Mouse (Mus musculus) hindbrain, embryonic 11.5 days (tissue): Measurements from ENCODE around the gene Txnrd2. TPM values are rescaled to one million over a fixed set of nuclear protein-coding genes. Genes with fewer than 3 reads are reported as not detected.

ENCODE experiments used
- ATAC-seq: fragments of 200-750 bp; cut with Nextera tagmentation; 2 replicates; pipeline ENCODE4 v1.8.0; 2017; ENCODE audit warnings: mild to moderate bottlenecking, moderate TSS enrichment, moderate library complexity; ENCODE audit not compliant: low FRiP score
- DNase-seq: peaks from one replicate; pipeline ENCODE4 v3.0.0-alpha.2; 2015; ENCODE audit warnings: low spot score
- H3K27ac ChIP-seq: fragments of 300-500 bp; sonication (generic); 2 replicates; pipeline ENCODE4 v1.5.1; 2014; ENCODE audit warnings: mild to moderate bottlenecking, low read depth, low read length
- H3K27me3 ChIP-seq: fragments of 300-500 bp; sonication (generic); 2 replicates; pipeline ENCODE4 v1.6.1; 2014; ENCODE audit warnings: mild to moderate bottlenecking, low read length, moderate library complexity, mixed read lengths; ENCODE audit not compliant: control insufficient read depth, insufficient read depth
- H3K36me3 ChIP-seq: fragments of 300-500 bp; sonication (generic); 2 replicates; pipeline ENCODE4 v1.6.1; 2014; ENCODE audit warnings: mild to moderate bottlenecking, low read length, moderate library complexity, mixed read lengths; ENCODE audit not compliant: control insufficient read depth, insufficient read depth
- H3K4me1 ChIP-seq: fragments of 300-500 bp; sonication (generic); replicated peaks from 2 replicates; pipeline ENCODE4 v1.6.1; 2014; ENCODE audit warnings: low read length, mixed read lengths; ENCODE audit not compliant: control insufficient read depth, insufficient read depth
- H3K4me2 ChIP-seq: fragments of 300-500 bp; sonication (generic); replicated peaks from 2 replicates; pipeline ENCODE4 v1.6.1; 2014; ENCODE audit warnings: mild to moderate bottlenecking, low read depth, low read length
- H3K4me3 ChIP-seq: fragments of 300-500 bp; sonication (generic); 2 replicates; pipeline ENCODE4 v1.5.1; 2014; ENCODE audit warnings: low read depth, low read length
- H3K9ac ChIP-seq: fragments of 300-500 bp; sonication (generic); 2 replicates; pipeline ENCODE4 v1.6.1; 2014; ENCODE audit warnings: low read depth, low read length
- H3K9me3 ChIP-seq: fragments of 300-500 bp; sonication (generic); 2 replicates; pipeline ENCODE4 v1.6.1; 2016; ENCODE audit warnings: low read length; ENCODE audit not compliant: control insufficient read depth
- WGBS: fragments of 180-500 bp; shearing (Covaris S2); extraction: QIAGEN DNeasy Blood & Tissue Kit; methylation state at CpG from one replicate; pipeline ENCODE4 v1.1.7; 2014; 5-methylcytosine and 5-hydroxymethylcytosine counted together
- polyA plus RNA-seq: library from polyadenylated mRNA; unstranded; fragments of >200 nt; fragmentation: Nextera tagmentation; extraction: Ambion mirVana; gene quantifications from 2 replicates; pipeline ENCODE4 v1.2.1, GENCODE M21; 2014

The Txnrd2 gene
- polyA plus RNA-seq, 1 experiment from 2014 or later, result 22.2 TPM

- ATAC-seq, result no peak
These were observed 47.8 kb downstream of the Txnrd2 start for GRCm38 (mm10) chr16:18474021-18474420.

GRCm38 (mm10) chr16:18477996-18478395 is 51.8 kb downstream of the Txnrd2 start:
- Histone ChIP-seq H3K4me1 (no peaks in the 10 kb centered on the region), H3K27me3 (no peaks in the 10 kb centered on the region), H3K4me3 (no peak overlapping the region), H3K4me2 (no peak overlapping the region), H3K9ac (no peak overlapping the region), H3K36me3 (no peaks in the 10 kb centered on the region), H3K27ac (no peak overlapping the region), H3K9me3 (no peaks in the 10 kb centered on the region)
- no peak for ATAC-seq
- WGBS, result 61% methylated on average over 6 of the region's 6 CpGs
- no peak for DNase-seq

More at GRCm38 (mm10) chr16:18474021-18474420, 47.8 kb downstream of the Txnrd2 start:
- no peaks in the 10 kb centered on the region; the same call in 1 of the 2 replicates for H3K4me1 ChIP-seq
- WGBS, result 82% methylated on average over 2 of the region's 2 CpGs
- no peak for DNase-seq
- no peaks in the 10 kb centered on the region for H3K27me3 ChIP-seq
- H3K27ac ChIP-seq, result no peak overlapping the region
- no peak overlapping the region for H3K4me3 ChIP-seq
- H3K36me3 ChIP-seq, result no peaks in the 10 kb centered on the region
- no peak overlapping the region for H3K9ac ChIP-seq
- H3K4me2 ChIP-seq, result no peak overlapping the region
- no peaks in the 10 kb centered on the region for H3K9me3 ChIP-seq

GRCm38 (mm10) chr16:18479667-18480066 is 53.5 kb downstream of the Txnrd2 start:
- no peaks in the 10 kb centered on the region for H3K9me3 ChIP-seq
- no peak overlapping the region for H3K27ac ChIP-seq
- no peaks in the 10 kb centered on the region for H3K4me1 ChIP-seq
- no peak overlapping the region for H3K4me3 ChIP-seq
- no peak for ATAC-seq
- H3K4me2 ChIP-seq, result no peak overlapping the region
- no peaks in the 10 kb centered on the region for H3K27me3 ChIP-seq
- 44% methylated on average over 7 of the region's 7 CpGs for WGBS
- no peaks in the 10 kb centered on the region for H3K36me3 ChIP-seq
- no peak overlapping the region for H3K9ac ChIP-seq
- DNase-seq, result no peak

- WGBS, result 72% methylated on average over 4 of the region's 4 CpGs
- Histone ChIP-seq H3K27me3 (no peaks in the 10 kb centered on the region), H3K27ac (no peak overlapping the region)
These were observed 54.8 kb downstream of the Txnrd2 start for GRCm38 (mm10) chr16:18480933-18481485.

GRCm38 (mm10) chr16:18482431-18482830 is 56.2 kb downstream of the Txnrd2 start:
- DNase-seq, result no peak
- WGBS, result 93% methylated on average over 3 of the region's 3 CpGs
- ATAC-seq, result no peak
- Histone ChIP-seq H3K4me3 (no peak overlapping the region), H3K27ac (no peak overlapping the region), H3K4me2 (no peak overlapping the region), H3K9ac (no peak overlapping the region), H3K27me3 (no peaks in the 10 kb centered on the region), H3K36me3 (no peaks in the 10 kb centered on the region), H3K9me3 (no peaks in the 10 kb centered on the region), H3K4me1 (no peaks in the 10 kb centered on the region)

More at GRCm38 (mm10) chr16:18480933-18481485, 54.8 kb downstream of the Txnrd2 start:
- DNase-seq (no peak), ATAC-seq (no peak)
- Histone ChIP-seq H3K4me2 (no peak overlapping the region), H3K9ac (no peak overlapping the region), H3K4me3 (no peak overlapping the region), H3K9me3 (no peaks in the 10 kb centered on the region), H3K36me3 (no peaks in the 10 kb centered on the region), H3K4me1 (no peaks in the 10 kb centered on the region)

GRCm38 (mm10) chr16:18483839-18484238 is 57.7 kb downstream of the Txnrd2 start:
- H3K27me3 ChIP-seq, result no peaks in the 10 kb centered on the region
- no peak overlapping the region for H3K4me2 ChIP-seq
- no peak overlapping the region for H3K9ac ChIP-seq
- 53% methylated on average over 5 of the region's 5 CpGs for WGBS
- DNase-seq (no peak), ATAC-seq (0 out of 2 replicates have a peak, but pooled peaks have one; percentile 7)
- no peaks in the 10 kb centered on the region for H3K9me3 ChIP-seq
- H3K27ac ChIP-seq, result no peak overlapping the region
- H3K4me1 ChIP-seq, result no peaks in the 10 kb centered on the region
- no peak overlapping the region for H3K4me3 ChIP-seq
- no peaks in the 10 kb centered on the region for H3K36me3 ChIP-seq

- no peak overlapping the region for H3K27ac ChIP-seq
- no peaks in the 10 kb centered on the region for H3K27me3 ChIP-seq
- H3K4me3 ChIP-seq, result no peak overlapping the region
- H3K9ac ChIP-seq, result no peak overlapping the region; the same call in 1 of the 2 replicates
- DNase-seq, result no peak
- ATAC-seq, result peak; percentile 56; the same call in 1 of the 2 replicates
- H3K9me3 ChIP-seq, result no peaks in the 10 kb centered on the region
- H3K4me2 ChIP-seq, result no peak overlapping the region
- H3K4me1 ChIP-seq, result no peaks in the 10 kb centered on the region
- no peaks in the 10 kb centered on the region for H3K36me3 ChIP-seq
- WGBS, result 6% methylated on average over 4 of the region's 4 CpGs
These were observed 58.2 kb downstream of the Txnrd2 start for GRCm38 (mm10) chr16:18484386-18484785.

GRCm38 (mm10) chr16:18484794-18485435 is 58.7 kb downstream of the Txnrd2 start:
- Histone ChIP-seq H3K27ac (no peak overlapping the region), H3K9ac (no peak overlapping the region; the same call in 1 of the 2 replicates), H3K27me3 (no peaks in the 10 kb centered on the region), H3K36me3 (no peaks in the 10 kb centered on the region), H3K4me3 (no peak overlapping the region), H3K9me3 (no peaks in the 10 kb centered on the region), H3K4me2 (no peak overlapping the region), H3K4me1 (no peaks in the 10 kb centered on the region)
- DNase-seq (no peak), ATAC-seq (0 out of 2 replicates have a peak, but pooled peaks have one; percentile 38)
- WGBS, result 25% methylated on average over 5 of the region's 5 CpGs

- WGBS, result 97% methylated on average over 2 of the region's 2 CpGs
- Histone ChIP-seq H3K27ac (no peak overlapping the region), H3K9me3 (no peaks in the 10 kb centered on the region), H3K9ac (no peak overlapping the region), H3K27me3 (no peaks in the 10 kb centered on the region), H3K4me2 (no peak overlapping the region), H3K4me3 (no peak overlapping the region), H3K36me3 (no peaks in the 10 kb centered on the region), H3K4me1 (no peaks in the 10 kb centered on the region)
- DNase-seq (no peak), ATAC-seq (no peak)
These were observed 59.9 kb downstream of the Txnrd2 start for GRCm38 (mm10) chr16:18486126-18486525.
